Mouse (Mus musculus): ENCODE results near the gene Med18. TPM values are rescaled to one million over a fixed set of nuclear protein-coding genes. Genes with fewer than 3 reads are reported as not detected.

Med18 gene
- polyA plus RNA-seq, 1 experiment = 6.7 TPM

DNA sequence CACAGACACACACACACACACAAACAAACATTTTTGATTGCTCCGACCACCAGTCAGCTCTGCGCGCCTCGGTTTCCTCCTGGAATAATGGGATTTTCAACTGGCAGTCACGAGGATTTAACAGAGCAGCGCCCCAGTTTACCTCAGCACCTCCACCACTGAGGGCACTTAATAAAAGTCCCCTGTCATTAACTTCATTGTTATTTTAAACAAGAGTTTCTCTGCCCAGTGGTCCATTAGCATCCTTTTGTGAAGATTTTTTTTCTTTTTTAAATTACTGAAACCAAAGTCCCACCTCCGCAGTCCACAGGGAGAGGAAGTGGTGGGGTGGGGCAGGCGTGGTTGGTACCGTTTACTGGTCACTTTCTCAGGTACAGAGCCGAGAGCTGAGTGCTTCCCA, 42.1 kb upstream of the Med18 start:
- TF ChIP-seq POLR2A (IDR thresholded peaks at IDR 0.05; ENCODE audit: control insufficient read depth, extremely low read depth, insufficient read depth, low read length, poor library complexity) = no peak
- TF ChIP-seq CTCF (IDR thresholded peaks at IDR 0.05; ENCODE audit: borderline replicate concordance, control insufficient read depth, extremely low read depth, insufficient read depth, low read length, poor library complexity) = no peak
- WGBS = 65% methylated on average over 10 of the region's 10 CpGs
- Histone ChIP-seq H3K4me3 (ENCODE audit: control insufficient read depth, insufficient read depth, low read length) (no peak overlapping the region), H3K4me1 (replicated peaks; ENCODE audit: control insufficient read depth, insufficient read depth, low read length) (peaks cover 10% of the 10 kb centered on the region), H3K27ac (ENCODE audit: control insufficient read depth, insufficient read depth, low read length) (no peak overlapping the region), H3K36me3 (ENCODE audit: control insufficient read depth, insufficient read depth, low read length) (no peaks in the 10 kb centered on the region), H3K27me3 (ENCODE audit: control insufficient read depth, insufficient read depth, low read length) (no peaks in the 10 kb centered on the region)
- no peak for DNase-seq

DNA sequence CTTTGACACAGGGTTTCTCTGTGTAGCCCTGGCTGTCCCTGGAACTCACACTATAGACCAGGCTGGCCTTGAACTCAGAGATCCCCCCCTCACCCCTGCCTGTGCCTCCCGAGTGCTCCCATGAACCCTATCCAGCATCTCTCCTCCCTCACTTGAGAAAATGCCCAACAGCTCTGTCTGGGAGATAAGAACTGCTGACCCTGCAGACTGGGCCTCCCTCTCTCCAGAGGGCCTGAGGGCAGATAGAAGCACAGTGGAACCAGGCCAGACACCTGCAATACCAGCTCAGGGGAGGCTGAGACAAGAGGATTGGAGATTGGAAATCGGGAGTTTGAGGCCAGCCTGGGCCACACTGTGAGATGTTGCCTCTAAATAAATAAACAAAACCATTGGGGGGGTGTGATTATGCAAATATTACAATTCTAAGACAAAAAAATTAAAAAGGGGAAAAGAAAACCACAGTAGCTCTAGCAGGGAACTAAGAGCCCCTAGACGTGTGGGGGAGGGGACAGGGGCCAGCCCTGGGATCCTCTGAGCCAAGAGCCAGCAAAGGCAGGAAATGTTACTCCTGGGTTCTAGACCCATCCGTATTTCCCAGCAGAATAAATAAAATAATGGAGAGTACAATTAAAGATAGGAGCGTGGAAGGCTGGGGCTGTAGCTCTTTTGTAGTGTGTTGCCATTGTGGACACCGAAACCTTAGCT, 41.5 kb upstream of the Med18 start:
- Histone ChIP-seq H3K36me3 (ENCODE audit: control insufficient read depth, insufficient read depth, low read length) (no peaks in the 10 kb centered on the region), H3K4me1 (replicated peaks; ENCODE audit: control insufficient read depth, insufficient read depth, low read length) (peaks cover 6% of the 10 kb centered on the region), H3K27me3 (ENCODE audit: control insufficient read depth, insufficient read depth, low read length) (no peaks in the 10 kb centered on the region), H3K4me3 (ENCODE audit: control insufficient read depth, insufficient read depth, low read length) (no peak overlapping the region), H3K27ac (ENCODE audit: control insufficient read depth, insufficient read depth, low read length) (no peak overlapping the region)
- no peak for TF ChIP-seq CTCF (IDR thresholded peaks at IDR 0.05; ENCODE audit: borderline replicate concordance, control insufficient read depth, extremely low read depth, insufficient read depth, low read length, poor library complexity)
- no peak for TF ChIP-seq POLR2A (IDR thresholded peaks at IDR 0.05; ENCODE audit: control insufficient read depth, extremely low read depth, insufficient read depth, low read length, poor library complexity)
- 64% methylated on average over 6 of the region's 6 CpGs for WGBS
- DNase-seq = no peak

DNA sequence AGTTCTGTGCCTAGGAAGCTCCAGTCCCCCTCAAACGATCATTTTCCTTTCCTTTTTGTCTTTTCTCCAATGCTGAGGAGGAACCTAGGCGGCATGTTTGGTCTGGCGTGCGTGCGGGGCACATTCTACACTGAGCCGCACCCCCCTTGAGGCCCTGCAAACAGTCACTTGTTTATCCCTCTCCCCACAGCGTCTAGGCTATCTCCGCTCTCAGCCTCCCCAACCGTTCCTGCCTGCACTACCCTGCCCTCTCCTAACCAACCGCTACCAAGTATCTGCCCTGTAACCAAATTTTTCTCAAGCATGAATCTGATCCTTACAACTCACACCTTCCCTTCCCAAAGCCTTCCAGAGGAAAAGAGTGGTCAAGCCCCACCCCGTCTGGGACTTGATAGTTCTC, 39.6 kb upstream of the Med18 start:
- no peaks in the 10 kb centered on the region for H3K36me3 ChIP-seq (ENCODE audit: control insufficient read depth, insufficient read depth, low read length)
- DNase-seq = no peak
- 94% methylated on average over 11 of the region's 11 CpGs for WGBS
- no peaks in the 10 kb centered on the region for H3K27me3 ChIP-seq (ENCODE audit: control insufficient read depth, insufficient read depth, low read length)
- no peak overlapping the region for H3K27ac ChIP-seq (ENCODE audit: control insufficient read depth, insufficient read depth, low read length)
- TF ChIP-seq POLR2A (IDR thresholded peaks at IDR 0.05; ENCODE audit: control insufficient read depth, extremely low read depth, insufficient read depth, low read length, poor library complexity) = no peak
- no peak overlapping the region for H3K4me3 ChIP-seq (ENCODE audit: control insufficient read depth, insufficient read depth, low read length)
- H3K4me1 ChIP-seq (replicated peaks; ENCODE audit: control insufficient read depth, insufficient read depth, low read length) = no peaks in the 10 kb centered on the region

DNA sequence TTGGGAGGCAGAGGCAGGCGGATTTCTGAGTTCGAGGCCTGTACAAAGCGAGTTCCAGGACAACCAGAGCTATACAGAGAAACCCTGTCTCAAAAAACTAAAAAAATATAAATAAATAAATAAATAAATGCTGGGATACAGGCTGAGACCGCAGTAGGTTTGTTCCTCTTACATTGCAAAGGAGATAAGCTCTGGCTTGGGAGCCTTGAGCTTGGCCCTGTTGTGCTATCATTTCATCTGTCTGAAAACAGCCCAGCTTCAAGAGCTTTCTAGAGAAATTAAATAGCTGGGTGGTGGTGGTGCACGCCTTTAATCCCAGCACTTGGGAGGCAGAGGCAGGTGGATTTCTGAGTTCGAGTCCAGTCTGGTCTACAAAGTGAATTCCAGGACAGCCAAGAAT, 37.9 kb upstream of the Med18 start:
- TF ChIP-seq CTCF (IDR thresholded peaks at IDR 0.05; ENCODE audit: borderline replicate concordance, control insufficient read depth, extremely low read depth, insufficient read depth, low read length, poor library complexity) (no peak), POLR2A (IDR thresholded peaks at IDR 0.05; ENCODE audit: control insufficient read depth, extremely low read depth, insufficient read depth, low read length, poor library complexity) (no peak)
- peaks cover 7% of the 10 kb centered on the region; the same call in 1 of the 2 replicates for H3K36me3 ChIP-seq (ENCODE audit: control insufficient read depth, insufficient read depth, low read length)
- DNase-seq = no peak
- no peak overlapping the region for H3K27ac ChIP-seq (ENCODE audit: control insufficient read depth, insufficient read depth, low read length)
- no peak overlapping the region for H3K4me3 ChIP-seq (ENCODE audit: control insufficient read depth, insufficient read depth, low read length)
- 96% methylated on average over 6 of the region's 6 CpGs for WGBS
- no peaks in the 10 kb centered on the region for H3K4me1 ChIP-seq (replicated peaks; ENCODE audit: control insufficient read depth, insufficient read depth, low read length)
- H3K27me3 ChIP-seq (ENCODE audit: control insufficient read depth, insufficient read depth, low read length) = no peaks in the 10 kb centered on the region

DNA sequence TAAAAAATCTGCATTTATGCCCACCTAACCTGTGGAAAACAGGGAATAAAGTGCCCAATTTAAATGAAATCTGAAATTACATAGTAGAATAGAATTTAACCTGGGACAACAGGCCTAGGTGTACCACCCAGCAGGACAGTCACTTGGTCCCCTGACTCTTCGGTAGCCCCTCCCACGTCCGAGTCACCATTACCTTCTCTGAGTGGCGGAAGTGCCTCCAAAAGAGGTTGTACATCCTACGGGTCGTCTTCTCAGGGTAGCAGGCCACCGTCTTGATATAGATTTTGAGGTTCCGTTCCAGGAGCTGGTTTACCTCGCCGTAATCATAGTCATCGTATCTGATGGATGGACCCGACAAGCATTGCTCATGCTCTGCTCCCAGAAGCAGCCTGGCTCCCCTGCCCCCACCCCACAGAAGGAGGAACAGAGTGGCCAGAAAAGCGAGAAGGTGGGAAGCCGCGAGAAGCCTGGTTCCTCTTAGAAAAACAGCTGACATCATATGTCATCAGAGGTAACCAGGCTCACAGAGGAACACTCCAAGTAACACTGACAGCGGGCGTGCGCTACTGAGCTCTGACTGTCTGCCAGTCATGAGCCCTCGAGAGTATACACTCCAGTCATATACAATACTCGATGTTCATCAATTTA, 30.7 kb upstream of the Med18 start:
- Histone ChIP-seq H3K4me3 (ENCODE audit: control insufficient read depth, insufficient read depth, low read length) (no peak overlapping the region), H3K36me3 (ENCODE audit: control insufficient read depth, insufficient read depth, low read length) (peaks cover 8% of the 10 kb centered on the region; the same call in 1 of the 2 replicates), H3K27ac (ENCODE audit: control insufficient read depth, insufficient read depth, low read length) (no peak overlapping the region), H3K27me3 (ENCODE audit: control insufficient read depth, insufficient read depth, low read length) (no peaks in the 10 kb centered on the region), H3K4me1 (replicated peaks; ENCODE audit: control insufficient read depth, insufficient read depth, low read length) (no peaks in the 10 kb centered on the region)
- DNase-seq = no peak
- no peak for TF ChIP-seq POLR2A (IDR thresholded peaks at IDR 0.05; ENCODE audit: control insufficient read depth, extremely low read depth, insufficient read depth, low read length, poor library complexity)
- TF ChIP-seq CTCF (IDR thresholded peaks at IDR 0.05; ENCODE audit: borderline replicate concordance, control insufficient read depth, extremely low read depth, insufficient read depth, low read length, poor library complexity) = no peak
- WGBS = 32% methylated on average over 20 of the region's 20 CpGs

DNA sequence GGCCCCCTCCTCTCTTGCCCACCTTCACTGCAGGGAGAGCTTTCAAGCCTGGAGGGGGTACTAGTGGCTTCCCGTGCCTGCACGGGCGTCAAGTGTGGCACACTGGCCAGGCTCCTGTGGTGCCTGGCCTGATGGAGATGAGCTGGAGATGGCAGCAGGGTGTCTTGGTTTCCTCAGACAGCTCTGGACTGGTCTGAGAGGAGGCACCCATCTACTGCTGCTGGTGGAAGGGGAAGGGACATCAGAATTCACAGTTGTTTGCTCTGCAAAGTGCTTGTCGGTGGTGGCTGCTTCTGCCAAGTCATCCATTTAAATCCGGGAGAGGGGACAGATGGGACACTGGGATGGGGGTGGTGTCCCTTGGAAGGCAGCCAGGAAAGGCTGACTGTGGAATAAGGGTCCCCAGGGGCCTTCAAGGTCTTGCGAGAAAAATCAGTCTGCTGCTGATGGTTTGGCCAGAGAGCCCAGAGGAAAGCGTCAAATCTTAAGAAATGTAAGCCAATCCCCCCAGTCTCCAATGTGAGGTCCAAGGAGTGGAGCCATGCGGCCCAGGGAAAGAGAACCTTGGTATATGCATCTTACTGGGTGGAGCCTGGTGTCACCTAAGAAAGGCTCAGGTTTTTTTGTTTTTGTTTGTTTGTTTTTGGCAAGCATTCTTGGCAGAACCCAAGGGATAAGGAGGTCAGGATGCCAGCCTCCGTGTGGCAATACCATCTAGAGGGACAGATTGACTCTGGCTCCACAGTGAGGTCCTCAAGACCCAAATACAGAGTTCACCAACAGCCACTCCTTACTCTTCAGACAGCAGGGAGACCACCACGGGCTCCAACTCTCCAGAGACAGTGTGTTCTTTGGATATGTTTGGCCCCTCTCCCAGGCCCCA, 28.7 kb upstream of the Med18 start:
- no peak for TF ChIP-seq POLR2A (IDR thresholded peaks at IDR 0.05; ENCODE audit: control insufficient read depth, extremely low read depth, insufficient read depth, low read length, poor library complexity)
- no peak for TF ChIP-seq CTCF (IDR thresholded peaks at IDR 0.05; ENCODE audit: borderline replicate concordance, control insufficient read depth, extremely low read depth, insufficient read depth, low read length, poor library complexity)
- no peaks in the 10 kb centered on the region for H3K27me3 ChIP-seq (ENCODE audit: control insufficient read depth, insufficient read depth, low read length)
- H3K4me3 ChIP-seq (ENCODE audit: control insufficient read depth, insufficient read depth, low read length) = no peak overlapping the region
- no peak for DNase-seq
- no peaks in the 10 kb centered on the region for H3K4me1 ChIP-seq (replicated peaks; ENCODE audit: control insufficient read depth, insufficient read depth, low read length)
- 90% methylated on average over 10 of the region's 10 CpGs for WGBS
- H3K36me3 ChIP-seq (ENCODE audit: control insufficient read depth, insufficient read depth, low read length) = peaks cover 8% of the 10 kb centered on the region; the same call in 1 of the 2 replicates
- H3K27ac ChIP-seq (ENCODE audit: control insufficient read depth, insufficient read depth, low read length) = no peak overlapping the region

Data from thymus, adult 2 months (tissue).